Comparison of ENCODE assay signal across 1 mouse cellular context in genomic region chr14:73902085-73902713, GRCm38 (mm10).
A peak's percentile ranks its signal among the peaks of the same experiment; 100 is the strongest.
TF ChIP-seq lines count a peak whose summit lies in the region.

No protein-coding gene starts in this region.

TF ChIP-seq in CH12.LX, 34 proteins besides CTCF, POLR2A, EP300 and RAD21 (continued from another document):
- TF ChIP-seq IRF4 (IDR thresholded peaks at IDR 0.05; ENCODE audit: low read depth, low read length) (peak; percentile 96), TCF12 (IDR thresholded peaks at IDR 0.05; ENCODE audit: low read depth, low read length) (peak; percentile 61; the same call in 1 of the 2 replicates), KAT2A (IDR thresholded peaks at IDR 0.05; ENCODE audit: insufficient replicate concordance, low read length) (no peak), MEF2A (IDR thresholded peaks at IDR 0.05; ENCODE audit: borderline replicate concordance, low read depth, low read length) (peak; percentile 91; the same call in 1 of the 2 replicates), MXI1 (IDR thresholded peaks at IDR 0.05; ENCODE audit: low read depth, low read length) (0 out of 2 replicates have a peak, but pooled peaks have one; percentile 36), PAX5 (IDR thresholded peaks at IDR 0.05; ENCODE audit: low read length) (no peak), ZMIZ1 (IDR thresholded peaks at IDR 0.05; ENCODE audit: low read depth, low read length) (peak; percentile 37; the same call in 1 of the 2 replicates), ZKSCAN1 (IDR thresholded peaks at IDR 0.05; ENCODE audit: borderline replicate concordance, low read depth, low read length) (no peak), SIN3A (IDR thresholded peaks at IDR 0.05; ENCODE audit: low read length) (no peak), CHD1 (IDR thresholded peaks at IDR 0.05; ENCODE audit: low read depth, low read length) (no peak), GABPA (IDR thresholded peaks at IDR 0.05; ENCODE audit: insufficient replicate concordance, low read depth, low read length) (no peak), NELFE (IDR thresholded peaks at IDR 0.05; ENCODE audit: low read depth, low read length) (no peak), MYC (IDR thresholded peaks at IDR 0.05; ENCODE audit: low read depth, low read length) (peak; percentile 47; the same call in 1 of the 2 replicates), BHLHE40 (IDR thresholded peaks at IDR 0.05; ENCODE audit: low read depth, low read length) (peak; percentile 79), MAFK (IDR thresholded peaks at IDR 0.05; ENCODE audit: insufficient replicate concordance, low read length) (peak; percentile 65; the same call in 1 of the 2 replicates)
TF ChIP-seq in CH12.LX: peak in this region for 18.
